Mouse (Mus musculus): ENCODE measurements around the gene Cyp2u1.

GRCm38 (mm10) chr3:131340885-131341284 is 37.9 kb upstream of the Cyp2u1 start:
- no peak for TF ChIP-seq CTCF (IDR thresholded peaks at IDR 0.05; ENCODE audit: low read depth)
- no peak for TF ChIP-seq EP300 (optimal IDR thresholded peaks at IDR 0.05)

Measured in stomach, postnatal 0 days (tissue).